Mouse (Mus musculus) cerebellum, postnatal 10 days (tissue): Measurements from ENCODE around the gene Nwd2.

Experiments
- DNase-seq, 2 experiments: peaks; one replicate each; pipeline ENCODE4 v3.0.0; 2021; ENCODE audit warnings: mixed read lengths in 2 of 2

Gene Nwd2

GRCm38 (mm10) chr5:63828380-63829185 lies 179.7 kb downstream of the Nwd2 start:
- no peak for DNase-seq

GRCm38 (mm10) chr5:63831054-63831453 lies 182.2 kb downstream of the Nwd2 start:
- no peak for DNase-seq

- DNase-seq, result no peak
These were observed 185.1 kb downstream of the Nwd2 start for GRCm38 (mm10) chr5:63833955-63834354.

- peak in 1 of 2 experiments; percentile 15 for DNase-seq
These were observed 185.5 kb downstream of the Nwd2 start for GRCm38 (mm10) chr5:63834435-63834834.

- DNase-seq, result no peak
These were observed 188.2 kb downstream of the Nwd2 start for GRCm38 (mm10) chr5:63837115-63837514.

- no peak for DNase-seq
These were observed 188.9 kb downstream of the Nwd2 start for GRCm38 (mm10) chr5:63837851-63838250.

- DNase-seq, result no peak
These were observed 191.0 kb downstream of the Nwd2 start for GRCm38 (mm10) chr5:63839801-63840416.

- no peak for DNase-seq
These were observed 198.2 kb downstream of the Nwd2 start for GRCm38 (mm10) chr5:63847080-63847479.

GRCm38 (mm10) chr5:63847541-63848226 lies 198.8 kb downstream of the Nwd2 start:
- DNase-seq, result no peak

GRCm38 (mm10) chr5:63858901-63859300 lies 210.0 kb downstream of the Nwd2 start:
- DNase-seq, result no peak
